Mouse (Mus musculus): ENCODE measurements around the gene Polh. TPM values are rescaled to one million over a fixed set of nuclear protein-coding genes. Genes with fewer than 3 reads are reported as not detected.

The Polh gene
- polyA plus RNA-seq, 1 experiment from 2014 or later: 12.7 TPM

GRCm38 (mm10) chr17:46159236-46159635, 43.2 kb downstream of the Polh start:
- peak overlapping the region; percentile 98 for H3K27ac ChIP-seq (ENCODE audit: poor library complexity, severe bottlenecking)
- peak overlapping the region; percentile 74 for H3K4me2 ChIP-seq
- 22% methylated on average over 2 of the region's 2 CpGs for WGBS
- H3K4me3 ChIP-seq: peak overlapping the region; percentile 74
- H3K36me3 ChIP-seq: peaks cover 10% of the 10 kb centered on the region
- H3K4me1 ChIP-seq (replicated peaks): peaks cover 28% of the 10 kb centered on the region
- H3K27me3 ChIP-seq (replicated peaks): no peaks in the 10 kb centered on the region
- H3K9ac ChIP-seq: peak overlapping the region; percentile 73; the same call in 1 of the 2 replicates
- ATAC-seq (ENCODE audit: insufficient number of reproducible peaks, low FRiP score): no peak
- H3K9me3 ChIP-seq (replicated peaks): no peaks in the 10 kb centered on the region

GRCm38 (mm10) chr17:46157131-46157530, 45.3 kb downstream of the Polh start:
- Histone ChIP-seq H3K27me3 (replicated peaks) (no peaks in the 10 kb centered on the region), H3K36me3 (no peaks in the 10 kb centered on the region), H3K4me3 (no peak overlapping the region), H3K27ac (ENCODE audit: poor library complexity, severe bottlenecking) (no peak overlapping the region), H3K9ac (no peak overlapping the region), H3K9me3 (replicated peaks) (no peaks in the 10 kb centered on the region), H3K4me2 (no peak overlapping the region), H3K4me1 (replicated peaks) (peaks cover 22% of the 10 kb centered on the region)
- no peak for ATAC-seq (ENCODE audit: insufficient number of reproducible peaks, low FRiP score)
- WGBS: 88% methylated on average over 8 of the region's 8 CpGs

DNA sequence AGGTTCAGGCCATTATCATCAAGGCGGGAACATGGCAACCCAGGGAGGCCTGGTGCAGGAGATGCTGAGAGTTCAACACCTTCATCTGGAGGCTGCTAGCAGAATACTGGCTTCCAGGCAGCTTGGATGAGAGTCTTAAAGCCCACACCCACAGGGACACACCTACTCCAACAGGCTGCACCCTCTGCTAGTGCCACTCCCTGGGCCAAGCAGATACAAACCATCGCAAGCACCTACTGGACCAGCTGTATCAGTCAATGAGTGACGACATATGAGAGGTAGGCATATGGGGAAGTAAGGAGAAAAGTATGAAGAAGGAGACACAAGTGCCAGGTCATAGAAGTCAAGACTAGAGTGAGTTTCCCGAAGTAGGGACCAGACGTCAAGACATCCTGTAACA, 45.8 kb downstream of the Polh start:
- 80% methylated on average over 5 of the region's 5 CpGs for WGBS
- H3K4me1 ChIP-seq (replicated peaks): peaks cover 19% of the 10 kb centered on the region
- no peak overlapping the region for H3K4me3 ChIP-seq
- ATAC-seq (ENCODE audit: insufficient number of reproducible peaks, low FRiP score): no peak
- H3K27ac ChIP-seq (ENCODE audit: poor library complexity, severe bottlenecking): no peak overlapping the region
- peaks cover 2% of the 10 kb centered on the region; the same call in 1 of the 2 replicates for H3K36me3 ChIP-seq
- no peak overlapping the region for H3K4me2 ChIP-seq
- no peaks in the 10 kb centered on the region for H3K27me3 ChIP-seq (replicated peaks)
- no peaks in the 10 kb centered on the region for H3K9me3 ChIP-seq (replicated peaks)
- no peak overlapping the region for H3K9ac ChIP-seq

DNA sequence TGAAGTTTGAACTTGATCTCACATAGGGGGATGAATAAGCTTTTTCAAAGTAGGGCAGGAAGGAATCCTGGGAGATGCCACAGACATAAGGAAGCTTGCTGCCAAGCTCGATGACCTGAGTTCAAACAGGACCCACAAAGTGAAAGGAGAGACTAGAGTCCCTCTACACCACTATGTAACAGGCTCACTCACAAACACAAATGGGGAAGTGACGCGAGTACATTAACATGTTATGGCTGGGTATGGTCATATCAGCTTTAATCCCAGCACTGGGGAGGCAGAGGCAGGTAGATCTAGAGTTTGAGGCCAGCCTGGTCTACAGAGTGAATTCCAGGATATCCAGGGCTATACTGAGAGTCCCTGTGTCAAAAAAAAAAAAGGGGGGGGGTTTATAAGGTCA, 48.1 kb downstream of the Polh start:
- H3K9me3 ChIP-seq (replicated peaks): no peaks in the 10 kb centered on the region
- H3K27me3 ChIP-seq (replicated peaks): no peaks in the 10 kb centered on the region
- no peak overlapping the region for H3K27ac ChIP-seq (ENCODE audit: poor library complexity, severe bottlenecking)
- 94% methylated on average over 3 of the region's 3 CpGs for WGBS
- H3K4me1 ChIP-seq (replicated peaks): peaks cover 18% of the 10 kb centered on the region
- no peak overlapping the region for H3K4me2 ChIP-seq
- H3K9ac ChIP-seq: no peak overlapping the region
- peaks cover 9% of the 10 kb centered on the region for H3K36me3 ChIP-seq
- ATAC-seq (ENCODE audit: insufficient number of reproducible peaks, low FRiP score): no peak
- H3K4me3 ChIP-seq: no peak overlapping the region

- WGBS: 2% methylated on average over 33 of the region's 33 CpGs
- peak within 1 kb of the TSS; percentile 81 for H3K9ac ChIP-seq
- ATAC-seq (ENCODE audit: insufficient number of reproducible peaks, low FRiP score): peak; percentile 93
- H3K4me1 ChIP-seq (replicated peaks): peaks cover 16% of the 10 kb centered on the region
- H3K4me2 ChIP-seq: peak within 1 kb of the TSS; percentile 93
- peak within 1 kb of the TSS; percentile 61 for H3K27ac ChIP-seq (ENCODE audit: poor library complexity, severe bottlenecking)
- no peaks in the 10 kb centered on the region for H3K27me3 ChIP-seq (replicated peaks)
- no peaks in the 10 kb centered on the region for H3K9me3 ChIP-seq (replicated peaks)
- peaks cover 20% of the 10 kb centered on the region for H3K36me3 ChIP-seq
- peak within 1 kb of the TSS; percentile 65 for H3K4me3 ChIP-seq
Observed at GRCm38 (mm10) chr17:46152847-46153782, 49.3 kb downstream of the Polh start, which contains the start of gene Mad2l1bp. Mad2l1bp (minus strand) TSS chr17:46153553.

GRCm38 (mm10) chr17:46143578-46144423, 58.6 kb downstream of the Polh start, which contains the start of gene Rsph9:
Rsph9 (minus strand) TSS chr17:46144216.
- no peaks in the 10 kb centered on the region for H3K27me3 ChIP-seq (replicated peaks)
- H3K9ac ChIP-seq: peak within 1 kb of the TSS; percentile 60
- H3K27ac ChIP-seq (ENCODE audit: poor library complexity, severe bottlenecking): peak within 1 kb of the TSS; percentile 6; the same call in 1 of the 2 replicates
- H3K4me2 ChIP-seq: peak within 1 kb of the TSS; percentile 86
- 8% methylated on average over 37 of the region's 37 CpGs for WGBS
- peaks cover 16% of the 10 kb centered on the region for H3K4me1 ChIP-seq (replicated peaks)
- H3K9me3 ChIP-seq (replicated peaks): no peaks in the 10 kb centered on the region
- peak within 1 kb of the TSS; percentile 51 for H3K4me3 ChIP-seq
- ATAC-seq (ENCODE audit: insufficient number of reproducible peaks, low FRiP score): peak; percentile 94
- H3K36me3 ChIP-seq: peaks cover 32% of the 10 kb centered on the region

- Histone ChIP-seq H3K4me3 (no peak overlapping the region), H3K4me1 (replicated peaks) (peaks cover 19% of the 10 kb centered on the region), H3K27me3 (replicated peaks) (no peaks in the 10 kb centered on the region), H3K4me2 (no peak overlapping the region), H3K36me3 (peaks cover 5% of the 10 kb centered on the region; the same call in 1 of the 2 replicates), H3K9ac (no peak overlapping the region), H3K27ac (ENCODE audit: poor library complexity, severe bottlenecking) (no peak overlapping the region), H3K9me3 (replicated peaks) (no peaks in the 10 kb centered on the region)
- 84% methylated on average over 3 of the region's 3 CpGs for WGBS
- no peak for ATAC-seq (ENCODE audit: insufficient number of reproducible peaks, low FRiP score)
Observed at GRCm38 (mm10) chr17:46139872-46140271, 62.6 kb downstream of the Polh start.

- H3K4me1 ChIP-seq (replicated peaks): peaks cover 13% of the 10 kb centered on the region
- H3K27ac ChIP-seq (ENCODE audit: poor library complexity, severe bottlenecking): no peak overlapping the region
- H3K4me3 ChIP-seq: no peak overlapping the region
- peak; percentile 58 for ATAC-seq (ENCODE audit: insufficient number of reproducible peaks, low FRiP score)
- peaks cover 5% of the 10 kb centered on the region; the same call in 1 of the 2 replicates for H3K36me3 ChIP-seq
- H3K9ac ChIP-seq: no peak overlapping the region
- 56% methylated on average over 8 of the region's 8 CpGs for WGBS
- no peak overlapping the region for H3K4me2 ChIP-seq
- H3K27me3 ChIP-seq (replicated peaks): no peaks in the 10 kb centered on the region
- no peaks in the 10 kb centered on the region for H3K9me3 ChIP-seq (replicated peaks)
Observed at GRCm38 (mm10) chr17:46138563-46139236, 63.7 kb downstream of the Polh start.

- no peak for ATAC-seq (ENCODE audit: insufficient number of reproducible peaks, low FRiP score)
- peaks cover 12% of the 10 kb centered on the region; the same call in 1 of the 2 replicates for H3K4me1 ChIP-seq (replicated peaks)
- H3K27ac ChIP-seq (ENCODE audit: poor library complexity, severe bottlenecking): no peak overlapping the region
- H3K4me2 ChIP-seq: no peak overlapping the region
- H3K9me3 ChIP-seq (replicated peaks): no peaks in the 10 kb centered on the region
- no peaks in the 10 kb centered on the region for H3K27me3 ChIP-seq (replicated peaks)
- peaks cover 24% of the 10 kb centered on the region for H3K36me3 ChIP-seq
- WGBS: 39% methylated on average over 8 of the region's 8 CpGs
- H3K4me3 ChIP-seq: no peak overlapping the region
- no peak overlapping the region for H3K9ac ChIP-seq
Observed at GRCm38 (mm10) chr17:46132862-46133261, 69.6 kb downstream of the Polh start.

- Histone ChIP-seq H3K4me2 (no peak overlapping the region), H3K4me3 (no peak overlapping the region), H3K36me3 (peaks cover 31% of the 10 kb centered on the region), H3K9me3 (replicated peaks) (no peaks in the 10 kb centered on the region), H3K9ac (no peak overlapping the region), H3K27me3 (replicated peaks) (no peaks in the 10 kb centered on the region), H3K4me1 (replicated peaks) (peaks cover 12% of the 10 kb centered on the region; the same call in 1 of the 2 replicates), H3K27ac (ENCODE audit: poor library complexity, severe bottlenecking) (no peak overlapping the region)
- 16% methylated on average over 12 of the region's 12 CpGs for WGBS
- peak; percentile 16; the same call in 1 of the 2 replicates for ATAC-seq (ENCODE audit: insufficient number of reproducible peaks, low FRiP score)
Observed at GRCm38 (mm10) chr17:46132058-46132718, 70.3 kb downstream of the Polh start.
